Mouse (Mus musculus): ENCODE results near the gene Sez6l2.

DNA sequence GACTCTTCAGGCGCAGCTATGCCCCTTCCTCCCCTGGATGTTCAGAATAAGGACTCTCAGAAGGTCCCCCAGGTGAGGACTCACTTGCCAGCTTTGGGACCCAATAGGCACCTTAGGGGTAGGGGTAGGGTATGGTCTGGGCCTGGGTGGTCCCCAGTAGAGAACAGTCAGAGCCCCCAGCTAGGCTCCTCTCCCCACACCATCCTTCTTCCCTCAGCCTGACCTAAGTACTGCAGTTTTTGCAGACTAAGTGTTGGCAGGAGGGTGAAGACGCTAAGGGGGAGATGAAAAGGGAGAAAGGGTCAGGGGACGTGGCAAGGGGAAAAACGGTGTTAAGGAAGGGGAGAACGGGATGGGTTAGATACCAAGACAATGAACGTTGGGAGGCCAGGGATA, 67.6 kb downstream of the Sez6l2 start:
- TF ChIP-seq POLR2A (IDR thresholded peaks at IDR 0.05; ENCODE audit: insufficient read depth, low read depth, low read length) (no peak), CTCF (IDR thresholded peaks at IDR 0.05; ENCODE audit: insufficient read depth, low read depth, low read length) (no peak)
